Mouse (Mus musculus) mouse trophoblast stem cell (cell line): ENCODE data around the gene Pcdh15.

Experiments used
- in situ Hi-C, 2 experiments: fragments of 300-500 bp; cut with MseI, MboI; formaldehyde crosslinking; loops; 2 replicates in 1 of 2; 3 replicates in 1 of 2; pipeline ENCODE4 v1.15.1; 2025

Gene Pcdh15

DNA sequence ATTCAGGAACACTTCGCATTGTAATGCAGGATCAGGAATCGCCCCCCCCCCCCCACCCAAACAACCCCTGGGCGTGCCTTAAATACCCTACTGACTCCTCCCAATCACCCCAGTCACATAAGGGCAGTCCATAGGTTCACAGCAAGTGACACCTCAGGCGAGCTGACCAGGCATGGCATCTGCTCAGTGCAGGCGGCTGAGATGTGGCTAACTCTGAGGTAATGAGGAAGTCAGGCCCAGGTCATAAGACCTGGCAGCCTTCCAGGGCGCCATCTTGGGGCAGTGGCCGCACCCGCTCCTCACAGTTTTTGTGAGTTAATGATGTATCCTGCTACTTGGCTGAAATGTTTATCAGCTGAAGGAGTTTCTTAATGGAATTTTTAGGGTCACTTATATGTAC is 713.2 kb downstream of the Pcdh15 start:
- in situ Hi-C loops = no loop called here

DNA sequence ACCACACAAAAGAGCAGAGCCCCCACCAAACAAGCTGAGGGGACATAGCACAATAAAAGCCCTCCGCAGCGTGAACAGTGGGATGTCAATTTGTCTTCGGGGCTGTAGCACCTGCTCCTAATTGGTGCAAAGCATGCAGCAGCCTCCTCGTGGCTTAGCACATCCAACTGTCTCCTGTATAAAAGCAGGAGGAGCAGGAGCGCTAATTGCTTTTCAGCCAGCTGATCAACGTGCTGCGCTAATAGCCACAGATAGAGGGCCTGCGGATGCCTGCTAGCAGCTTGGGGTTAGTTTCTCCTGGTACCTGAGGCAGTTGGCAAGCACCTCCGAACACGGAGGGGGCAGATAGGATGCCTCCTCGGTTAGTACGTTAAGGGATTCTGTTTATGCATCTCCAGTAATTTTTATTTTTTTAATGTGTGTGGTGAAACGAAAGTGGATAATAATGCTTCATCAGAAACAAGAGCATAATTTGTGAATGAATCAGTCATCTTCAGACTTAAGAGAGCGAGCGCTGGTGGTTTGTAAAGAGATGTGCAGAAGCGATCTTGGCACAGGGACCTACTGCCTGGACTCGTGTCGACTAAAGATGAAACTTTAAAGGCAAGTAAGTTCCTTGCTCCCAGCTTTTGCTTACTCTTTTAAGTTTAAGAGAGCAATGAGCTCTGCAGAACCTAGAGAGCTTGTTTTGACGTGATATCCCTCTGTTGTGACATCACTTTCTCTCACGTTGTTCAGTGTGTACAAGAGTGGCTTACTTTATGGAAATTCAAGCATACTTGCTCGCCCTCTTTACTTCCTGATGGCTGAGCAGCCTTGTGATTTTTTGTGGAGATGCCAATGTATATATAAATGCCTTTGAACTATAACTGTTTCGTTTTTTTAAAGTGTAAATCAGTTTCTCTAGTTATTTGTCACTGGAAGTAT is 722.8 kb downstream of the Pcdh15 start:
- in situ Hi-C loops = no loop called here

GRCm38 (mm10) chr10:73823214-73823613 is 724.1 kb downstream of the Pcdh15 start:
- in situ Hi-C loops = no loop called here

GRCm38 (mm10) chr10:73826354-73826753 is 727.2 kb downstream of the Pcdh15 start:
- in situ Hi-C loops = no loop called here

GRCm38 (mm10) chr10:73828781-73829180 is 729.6 kb downstream of the Pcdh15 start:
- in situ Hi-C loops = no loop called here

GRCm38 (mm10) chr10:73844998-73845397 is 745.9 kb downstream of the Pcdh15 start:
- in situ Hi-C loops = no loop called here

DNA sequence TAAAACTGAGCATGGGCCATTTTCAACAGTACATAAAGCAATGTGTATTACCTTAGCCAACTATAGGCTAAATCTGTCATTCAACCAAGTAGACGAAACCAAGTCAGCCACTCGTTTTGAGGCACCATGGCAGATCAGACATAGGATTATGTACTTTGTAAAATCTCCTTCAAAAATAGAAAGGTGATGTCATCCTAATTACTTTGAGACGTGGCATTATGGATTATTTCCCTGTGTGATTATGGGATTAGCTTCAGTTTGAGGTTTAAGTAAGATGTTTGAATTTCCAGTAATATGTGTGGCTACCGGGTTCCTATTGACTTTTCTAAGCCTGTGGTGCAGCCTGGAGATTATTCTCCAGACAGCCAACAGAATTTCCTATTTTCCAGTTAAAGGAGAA is 763.0 kb downstream of the Pcdh15 start:
- in situ Hi-C loops = no loop called here

DNA sequence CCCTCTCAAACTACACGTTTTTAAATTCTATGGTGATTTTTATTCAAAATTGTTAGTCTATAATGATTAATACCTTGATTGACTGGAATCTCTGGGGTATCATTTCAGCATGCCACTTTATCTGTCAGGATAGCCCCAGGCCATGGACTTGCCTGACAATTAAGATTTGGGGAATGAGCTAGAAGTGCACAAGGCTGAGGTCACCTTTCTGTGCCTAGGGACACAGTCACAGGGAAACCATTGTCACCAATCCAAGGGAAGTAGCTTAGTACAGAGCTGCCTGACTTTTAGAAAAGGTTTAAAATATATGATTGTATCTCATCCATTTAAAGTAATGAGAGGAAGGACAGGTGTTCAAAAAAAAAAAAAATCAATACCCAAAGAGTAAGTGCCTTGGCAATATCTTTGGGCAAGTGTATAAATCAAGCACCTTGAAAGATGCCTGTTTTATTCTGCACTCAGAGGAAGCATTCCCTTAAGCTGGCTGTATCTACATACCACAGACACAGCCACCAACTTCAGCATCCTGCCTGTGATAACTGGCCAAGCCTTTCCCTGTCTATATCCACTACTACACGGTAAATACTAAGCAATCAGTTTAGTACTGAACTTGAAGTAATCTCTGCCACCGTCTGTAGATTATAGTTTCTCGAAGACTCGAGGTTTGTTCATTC is 779.0 kb downstream of the Pcdh15 start:
- in situ Hi-C loops = no loop called here

GRCm38 (mm10) chr10:73878729-73879067 is 779.6 kb downstream of the Pcdh15 start:
- in situ Hi-C loops = no loop called here

DNA sequence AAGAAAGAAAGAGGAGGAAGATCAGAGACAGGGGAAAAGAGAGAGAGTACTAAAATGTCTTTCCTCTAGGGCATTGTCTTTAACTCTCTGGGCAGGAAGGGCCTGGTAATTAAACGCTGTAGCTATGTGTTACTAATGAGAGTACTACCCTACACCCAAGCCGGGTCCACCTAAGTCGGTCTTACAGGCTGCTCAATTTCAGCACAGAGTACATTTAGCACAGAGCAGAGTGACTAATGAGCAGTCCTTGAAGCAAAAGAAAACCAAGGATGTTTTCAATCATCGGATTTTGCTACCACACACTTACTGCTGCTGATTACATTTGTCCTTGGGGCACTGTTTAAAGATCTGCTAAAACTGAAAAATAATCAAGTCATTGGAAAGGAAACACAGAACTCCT is 788.6 kb downstream of the Pcdh15 start:
- in situ Hi-C loops = no loop called here

DNA sequence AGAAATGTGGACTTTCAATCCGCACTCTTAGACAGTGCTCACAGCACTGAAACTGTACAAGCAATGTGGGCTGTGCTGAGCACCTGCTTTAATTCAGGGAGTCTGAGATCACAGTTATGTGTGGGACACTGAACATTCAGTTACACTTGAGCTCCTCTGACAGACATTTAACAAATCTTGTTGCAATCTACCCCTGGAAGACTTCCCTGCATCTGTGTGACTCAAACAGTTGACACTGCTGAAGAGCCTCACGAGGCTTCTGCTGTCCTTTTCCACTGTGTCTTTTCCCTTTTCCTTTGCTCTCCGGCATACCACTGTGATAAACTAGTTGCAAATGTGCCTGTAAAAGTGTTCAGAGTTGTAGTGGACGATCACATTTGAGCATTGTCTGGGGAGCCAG is 793.1 kb downstream of the Pcdh15 start:
- in situ Hi-C loops = no loop called here

- in situ Hi-C loops = no loop called here
Measured at GRCm38 (mm10) chr10:73896086-73896607, 797.0 kb downstream of the Pcdh15 start.

DNA sequence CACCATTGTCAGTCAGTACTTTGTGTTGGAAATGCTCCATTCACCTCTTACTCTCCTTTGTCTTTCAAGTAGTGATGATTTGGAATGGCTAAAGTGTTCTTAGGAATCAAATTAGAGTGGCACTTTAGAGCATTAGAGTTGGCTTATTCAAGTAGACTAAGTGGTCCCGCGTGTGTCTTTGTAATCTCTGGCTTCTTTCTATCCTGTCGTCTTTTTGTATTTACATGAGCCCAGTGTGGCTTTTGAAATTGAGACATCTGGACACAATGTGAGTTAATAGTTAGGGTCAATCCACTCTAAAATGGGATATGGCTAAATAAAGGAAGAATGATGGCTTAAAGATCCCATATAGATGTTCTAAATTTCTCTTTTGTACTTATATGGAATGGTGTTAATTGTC is 800.0 kb downstream of the Pcdh15 start:
- in situ Hi-C loops = no loop called here

DNA sequence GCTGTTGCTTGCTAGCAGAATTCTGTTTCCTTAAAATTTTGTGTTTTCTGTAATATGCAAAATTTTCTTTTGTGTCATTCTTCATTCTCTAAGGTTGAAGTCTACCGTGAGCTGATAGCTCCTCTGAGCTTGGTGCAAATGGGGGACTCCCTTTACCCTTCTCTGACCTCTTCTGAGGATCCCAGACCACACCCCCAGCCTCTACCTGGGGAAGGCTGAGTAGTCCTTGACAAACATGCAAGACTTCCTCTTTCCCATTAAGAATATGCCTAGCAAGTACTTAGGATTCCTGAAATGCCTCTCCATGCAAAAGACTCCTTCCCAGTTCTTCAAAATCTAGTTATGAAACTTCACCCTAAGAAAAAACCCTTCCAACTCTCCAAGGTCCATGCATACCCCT is 808.5 kb downstream of the Pcdh15 start:
- in situ Hi-C loops = no loop called here

DNA sequence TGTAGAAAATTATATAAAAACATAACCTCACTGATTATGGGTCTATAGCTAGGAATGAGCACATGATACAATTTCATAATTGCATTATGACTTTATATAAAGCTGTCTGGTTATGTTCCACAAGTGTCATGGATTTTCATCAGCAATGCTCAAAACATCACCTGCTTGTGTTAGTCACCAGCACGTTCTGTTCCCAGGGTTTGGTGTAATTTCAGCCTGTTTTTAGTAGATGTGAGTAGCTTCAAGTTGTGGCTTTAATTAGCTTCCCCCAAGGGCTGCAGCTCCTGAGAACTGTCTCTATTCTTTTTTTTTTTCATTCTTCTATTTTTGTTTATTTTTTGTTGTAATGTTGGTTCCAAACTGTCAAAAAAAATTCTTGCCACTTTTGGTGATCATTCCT is 809.4 kb downstream of the Pcdh15 start:
- in situ Hi-C loops = no loop called here

DNA sequence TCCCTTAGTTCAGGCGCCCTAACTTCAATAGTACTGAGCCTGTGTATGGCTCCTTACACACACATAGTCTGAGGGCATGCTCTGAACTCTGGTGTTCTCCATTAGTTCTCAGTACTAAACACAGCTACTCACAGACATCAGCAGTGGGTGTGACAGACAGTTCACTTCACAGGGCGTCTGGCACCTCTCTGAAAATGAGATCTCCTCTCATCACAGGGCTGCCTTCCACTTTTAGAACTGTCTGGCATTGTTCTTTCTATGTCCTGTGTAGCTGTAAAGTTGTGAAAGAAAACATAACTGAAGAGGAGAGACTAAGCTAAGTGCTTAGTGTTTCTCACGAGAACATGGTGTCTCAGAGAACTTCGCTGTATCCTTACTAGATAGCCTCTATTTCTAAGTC is 816.0 kb downstream of the Pcdh15 start:
- in situ Hi-C loops = no loop called here

DNA sequence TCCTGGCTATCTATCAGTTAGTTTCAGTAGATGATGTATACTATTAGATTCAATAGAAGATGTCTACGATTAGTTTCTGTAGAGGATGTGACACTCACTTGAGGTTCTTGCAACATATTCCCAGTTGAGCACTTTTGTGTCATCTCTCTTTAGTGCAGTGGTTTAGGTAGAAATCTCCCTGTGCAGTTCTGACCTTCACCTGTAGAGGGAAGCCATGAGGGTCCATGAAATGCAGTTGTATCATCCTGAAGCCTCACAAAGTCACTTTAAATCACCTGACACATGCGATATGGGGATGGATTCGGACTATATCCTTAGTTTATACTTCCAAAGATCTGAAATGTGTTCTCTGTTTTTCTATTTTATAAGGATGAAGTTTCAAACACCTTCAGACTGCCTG is 822.4 kb downstream of the Pcdh15 start:
- in situ Hi-C loops = no loop called here

DNA sequence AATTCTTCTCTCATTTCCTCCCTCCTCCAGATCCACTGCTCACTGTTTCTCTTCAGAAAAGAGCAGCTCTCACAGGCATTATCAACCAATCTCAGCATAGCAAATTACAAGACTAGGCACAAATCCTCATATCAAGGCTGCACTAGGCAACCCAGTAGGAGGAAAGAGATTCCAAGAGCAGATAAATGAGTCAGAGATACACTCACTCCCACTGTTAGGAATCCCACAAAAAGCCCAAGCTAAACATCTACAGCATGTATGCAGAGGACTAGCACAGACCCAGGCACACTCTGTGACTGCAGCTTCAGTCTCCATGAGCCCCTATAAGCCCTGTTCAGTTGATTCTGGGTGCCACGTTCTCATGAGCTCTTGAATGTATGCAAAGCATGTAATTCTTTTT is 829.5 kb downstream of the Pcdh15 start:
- in situ Hi-C loops = no loop called here

DNA sequence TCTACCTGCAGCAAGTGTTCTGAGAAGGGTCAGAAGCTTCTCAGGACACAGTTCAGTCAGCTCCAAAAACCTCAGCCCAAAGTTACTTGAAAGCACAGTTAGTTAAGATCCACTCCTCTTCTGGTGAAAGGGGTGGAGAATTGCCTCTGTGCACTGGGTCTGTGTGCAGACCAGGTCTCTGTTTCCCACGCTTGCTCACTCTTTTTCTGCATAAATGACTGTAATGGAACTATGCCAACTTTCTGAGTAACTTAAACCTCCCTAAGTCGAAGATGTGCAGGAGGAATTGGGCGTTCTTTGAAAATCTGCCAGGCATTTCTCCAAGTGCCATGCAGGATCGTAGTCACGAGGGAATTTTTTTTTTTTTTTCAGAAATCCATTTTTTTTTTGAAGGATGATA is 830.6 kb downstream of the Pcdh15 start:
- in situ Hi-C loops = no loop called here

- in situ Hi-C loops = no loop called here
Measured at GRCm38 (mm10) chr10:73931185-73931584, 832.0 kb downstream of the Pcdh15 start.

DNA sequence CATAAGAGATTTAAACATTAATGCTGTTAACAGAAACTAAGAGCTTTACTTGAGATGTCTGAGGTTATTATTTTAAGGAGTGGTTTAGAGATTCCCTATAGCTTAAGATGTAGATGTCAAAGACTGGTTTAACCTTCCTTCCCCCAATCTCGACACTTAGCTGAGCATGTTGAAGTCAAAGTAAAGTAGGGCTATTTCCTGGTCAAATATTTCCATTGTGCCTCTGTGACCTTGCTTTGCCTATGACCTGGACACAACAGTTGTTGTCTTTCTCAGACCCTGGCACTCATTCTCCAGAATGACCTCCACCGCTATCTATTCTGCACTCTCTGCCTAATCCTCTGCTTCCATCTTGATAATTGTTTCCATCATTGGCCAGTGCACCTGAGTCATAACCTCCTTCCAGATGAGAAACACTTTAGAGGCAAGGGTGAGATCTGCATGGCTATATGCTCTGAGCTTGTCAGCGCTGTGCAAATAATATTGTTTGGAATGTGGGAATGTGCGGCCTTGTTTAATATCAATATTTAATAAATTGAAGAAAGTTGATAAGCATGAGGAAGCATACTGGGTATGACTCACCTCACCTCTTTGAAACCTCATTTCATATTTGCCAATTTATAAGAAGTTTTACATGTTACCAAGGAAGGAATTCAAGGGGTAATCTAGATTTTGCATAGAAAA is 833.0 kb downstream of the Pcdh15 start:
- in situ Hi-C loops = no loop called here

GRCm38 (mm10) chr10:73936121-73936520 is 837.0 kb downstream of the Pcdh15 start:
- in situ Hi-C loops = no loop called here
